In the genomic region with DNA sequence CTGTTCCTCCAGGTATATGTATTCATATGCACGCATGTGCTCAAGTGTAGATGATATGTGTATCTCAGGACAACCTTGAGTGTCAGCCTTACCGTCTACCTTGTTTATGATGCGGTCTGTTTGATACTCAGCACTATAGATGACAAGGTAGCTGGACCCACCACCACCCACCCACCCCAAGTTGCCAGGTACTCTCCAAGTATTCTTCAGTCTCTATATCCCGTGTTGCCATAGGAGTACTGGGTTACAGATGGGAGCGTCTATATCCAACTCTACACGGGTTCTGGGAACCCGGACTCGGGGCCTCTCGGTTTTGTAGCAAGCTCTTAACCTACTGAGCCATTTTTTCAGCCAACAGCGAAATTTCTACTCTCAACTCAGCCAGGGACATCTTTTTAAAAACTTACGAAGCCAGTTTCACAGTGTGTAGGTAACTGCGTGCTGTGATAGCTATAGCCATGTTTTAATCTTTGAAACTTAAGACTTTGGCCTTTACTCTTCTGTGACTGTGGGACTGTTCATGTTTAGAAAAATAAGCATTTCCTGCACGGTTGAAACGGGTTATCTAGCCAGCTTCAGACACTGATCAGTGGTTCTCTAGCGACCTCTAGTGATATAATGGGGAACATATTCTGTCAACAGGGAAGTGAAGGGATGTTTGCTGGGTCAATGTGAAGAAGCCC, we compare ENCODE assay signal across 8 mouse cellular contexts.
DNase-seq lines count a peak whose midpoint lies in the region; ATAC-seq and TF ChIP-seq lines count a peak whose summit lies in the region.

No protein-coding gene starts in this region.

- no peaks in the 10 kb centered on the region for H3K27me3 ChIP-seq in kidney, adult 2 months (replicated peaks; ENCODE audit: control insufficient read depth, insufficient read depth, low read length)
- no peaks in the 10 kb centered on the region for H3K27me3 ChIP-seq in heart, embryonic 10.5 days (ENCODE audit: insufficient read depth, poor library complexity, severe bottlenecking)

- peaks cover 4% of the 10 kb centered on the region; the same call in 1 of the 2 replicates for H3K4me1 ChIP-seq in kidney, adult 2 months (ENCODE audit: control insufficient read depth, insufficient read depth, low read length)
- peaks cover 7% of the 10 kb centered on the region; the same call in 1 of the 2 replicates for H3K4me1 ChIP-seq in heart, embryonic 10.5 days

- 37% methylated on average over 15 of the region's 15 CpGs for WGBS in kidney, adult 2 months
- WGBS in heart, embryonic 10.5 days, result 50% methylated on average over 15 of the region's 15 CpGs

- no peaks in the 10 kb centered on the region for H3K36me3 ChIP-seq in kidney, adult 2 months (ENCODE audit: control insufficient read depth, insufficient read depth, low read length)
- H3K36me3 ChIP-seq in heart, embryonic 10.5 days, result no peaks in the 10 kb centered on the region

- H3K9me3 ChIP-seq in heart, embryonic 10.5 days, result no peaks in the 10 kb centered on the region

- peak; percentile 73 for ATAC-seq in CD4-positive, CD25-positive, alpha-beta regulatory T cell, adult 4 months

- TF ChIP-seq CTCF in kidney, adult 2 months (conservative IDR thresholded peaks at IDR 0.05; ENCODE audit: insufficient read depth, insufficient read length, low read depth, low read length), result peak; percentile 33; the same call in 1 of the 2 replicates

- H3K27ac ChIP-seq in kidney, adult 2 months (ENCODE audit: insufficient read depth, low read depth, low read length), result no peak overlapping the region
- H3K27ac ChIP-seq in heart, embryonic 10.5 days, result peak overlapping the region; percentile 73

- H3K4me3 ChIP-seq in kidney, adult 2 months (ENCODE audit: insufficient read depth, low read depth, low read length), result no peak overlapping the region
- H3K4me3 ChIP-seq in heart, embryonic 10.5 days, result no peak overlapping the region

- TF ChIP-seq POLR2A in kidney, adult 2 months (IDR thresholded peaks at IDR 0.05; ENCODE audit: low read depth, low read length), result no peak

- DNase-seq in kidney, adult 2 months, result peak; percentile 69
- no peak for DNase-seq in kidney, postnatal 4 days
- DNase-seq in cerebellum, adult 9-10 months, result peak; percentile 46
- DNase-seq in heart, embryonic 10.5 days (ENCODE audit: low spot score), result peak; percentile 63
- DNase-seq in kidney, postnatal 10 days, result peak; percentile 32
- peak; percentile 83 for DNase-seq in mesoderm, embryonic 11.5 days (ENCODE audit: low read depth, low spot score)
- no peak for DNase-seq in spleen, adult 18-20 months

Comparison
In these comparisons a context has a peak if more than half of its experiments do, and no peak if none do; other contexts are left out.
1. DNase-seq: peak in kidney, adult 2 months (single experiment), cerebellum, adult 9-10 months (single experiment), heart, embryonic 10.5 days (single experiment), kidney, postnatal 10 days (single experiment) and mesoderm, embryonic 11.5 days (single experiment); none in kidney, postnatal 4 days (0 of 2) and spleen, adult 18-20 months (0 of 2).